Mouse (Mus musculus): Measurements from ENCODE around the gene Pfdn4.

Gene Pfdn4
- long read RNA-seq, experiment 1, transcript Pfdn4-201 (4 exons, 935 nt) = major isoform, 22 of 25 reads
- long read RNA-seq, experiment 1, partial matches to known transcripts = 3 of 25 reads
- long read RNA-seq, experiment 1, other reads (novel, unspliced or antisense) = 0 of 25 reads
- long read RNA-seq, experiment 2, transcript Pfdn4-201 (4 exons, 935 nt) = major isoform, 32 of 33 reads
- long read RNA-seq, experiment 2, partial matches to known transcripts = 1 of 33 reads
- long read RNA-seq, experiment 2, other reads (novel, unspliced or antisense) = 0 of 33 reads

GRCm38 (mm10) chr2:170496154-170496930, at the start of gene Pfdn4:
Gene Pfdn4, plus strand, starts transcription at chr2:170496428.
- intact Hi-C loops (cut with DNase I) = no loop called here

GRCm38 (mm10) chr2:170446843-170447383, 49.3 kb upstream of the Pfdn4 start:
- intact Hi-C loops (cut with DNase I) = no loop called here

GRCm38 (mm10) chr2:170447651-170448050, 48.6 kb upstream of the Pfdn4 start:
- intact Hi-C loops (cut with DNase I) = no loop called here

GRCm38 (mm10) chr2:170450933-170451332, 45.3 kb upstream of the Pfdn4 start:
- intact Hi-C loops (cut with DNase I) = loop anchor here (1.0 to 5.0 kb wide), 2 partner anchors 36 to 57 kb away; no protein-coding TSS in a partner anchor

- intact Hi-C loops (cut with DNase I) = loop anchor here (5.0 kb wide), 1 partner anchor 33 kb away; no protein-coding TSS in a partner anchor
These were observed 42.4 kb upstream of the Pfdn4 start for GRCm38 (mm10) chr2:170453809-170454208.

- intact Hi-C loops (cut with DNase I) = no loop called here
These were observed 37.0 kb upstream of the Pfdn4 start for GRCm38 (mm10) chr2:170459183-170459582.

GRCm38 (mm10) chr2:170459805-170460204, 36.4 kb upstream of the Pfdn4 start:
- intact Hi-C loops (cut with DNase I) = no loop called here

GRCm38 (mm10) chr2:170461652-170462051, 34.6 kb upstream of the Pfdn4 start:
- intact Hi-C loops (cut with DNase I) = no loop called here

GRCm38 (mm10) chr2:170464817-170465216, 31.4 kb upstream of the Pfdn4 start:
- intact Hi-C loops (cut with DNase I) = no loop called here

- intact Hi-C loops (cut with DNase I) = no loop called here
These were observed 28.2 kb upstream of the Pfdn4 start for GRCm38 (mm10) chr2:170468009-170468408.

GRCm38 (mm10) chr2:170469616-170470308, 26.5 kb upstream of the Pfdn4 start:
- intact Hi-C loops (cut with DNase I) = no loop called here

- intact Hi-C loops (cut with DNase I) = no loop called here
These were observed 25.6 kb upstream of the Pfdn4 start for GRCm38 (mm10) chr2:170470591-170470990.

- intact Hi-C loops (cut with DNase I) = no loop called here
These were observed 22.1 kb upstream of the Pfdn4 start for GRCm38 (mm10) chr2:170474125-170474524.

- intact Hi-C loops (cut with DNase I) = no loop called here
These were observed 21.1 kb upstream of the Pfdn4 start for GRCm38 (mm10) chr2:170475164-170475563.

- intact Hi-C loops (cut with DNase I) = no loop called here
These were observed 20.0 kb upstream of the Pfdn4 start for GRCm38 (mm10) chr2:170476215-170476614.

- intact Hi-C loops (cut with DNase I) = no loop called here
These were observed 19.6 kb upstream of the Pfdn4 start for GRCm38 (mm10) chr2:170476643-170477042.

GRCm38 (mm10) chr2:170482019-170482540, 14.1 kb upstream of the Pfdn4 start:
- intact Hi-C loops (cut with DNase I) = no loop called here

GRCm38 (mm10) chr2:170483914-170484313, 12.3 kb upstream of the Pfdn4 start:
- intact Hi-C loops (cut with DNase I) = no loop called here

GRCm38 (mm10) chr2:170487202-170487601, 9.0 kb upstream of the Pfdn4 start:
- intact Hi-C loops (cut with DNase I) = loop anchor here (5.0 kb wide), 1 partner anchor 35 kb away; no protein-coding TSS in a partner anchor

- intact Hi-C loops (cut with DNase I) = loop anchor here (2.0 to 5.0 kb wide), 2 partner anchors 21 to 36 kb away; no protein-coding TSS in a partner anchor
These were observed 8.2 kb upstream of the Pfdn4 start for GRCm38 (mm10) chr2:170487890-170488502.
